Mouse (Mus musculus): ENCODE measurements around the gene Wtip.
A peak's percentile ranks its signal among the peaks of the same experiment; 100 is the strongest.

DNA sequence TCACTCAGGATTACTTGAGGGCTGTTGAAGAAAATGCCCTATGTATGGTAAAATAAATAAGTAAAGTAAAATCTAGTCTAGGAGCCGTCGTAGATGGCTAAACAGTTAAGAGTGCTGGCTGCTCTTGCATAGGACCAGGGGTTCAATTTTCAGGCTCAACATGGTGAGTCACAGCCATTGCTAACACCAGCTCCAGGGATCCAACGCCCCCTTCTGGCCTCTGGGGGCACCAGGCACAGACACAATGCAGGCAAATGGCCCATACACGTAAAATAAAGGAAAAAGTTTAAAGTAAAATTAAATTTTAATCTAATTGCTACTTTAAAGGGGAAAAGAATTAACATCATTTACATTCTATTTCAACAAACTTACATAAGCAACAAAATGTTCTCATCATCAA, 33.8 kb upstream of the Wtip start:
- TF ChIP-seq CTCF (IDR thresholded peaks at IDR 0.05; ENCODE audit: control insufficient read depth, insufficient read depth, low read length) (peak; percentile 54; the same call in 1 of the 2 replicates), POLR2A (IDR thresholded peaks at IDR 0.05; ENCODE audit: borderline replicate concordance, control insufficient read depth, low read depth, low read length) (no peak)

Data from bone marrow, adult 2 months (tissue).